Mouse (Mus musculus) splenic B cell, adult 2 months (primary cell): ENCODE measurements around the gene Fut8.
"Not testable (repeated sequence)": the region's sequence is repeated elsewhere in the genome, so short reads cannot be mapped to it uniquely, and the experiment has no call there.

Experiments used
- DNase-seq: peaks from one replicate; pipeline ENCODE4 v3.0.0-alpha.2; 2011; ENCODE audit warnings: low read depth, low spot score
- H3K27me3 ChIP-seq: 2 replicates; pipeline ENCODE4 v1.6.1; 2012; ENCODE audit warnings: mild to moderate bottlenecking, low read length, moderate library complexity, mixed read lengths; ENCODE audit not compliant: control insufficient read depth, poor library complexity, insufficient read depth, severe bottlenecking
- H3K36me3 ChIP-seq: 2 replicates; pipeline ENCODE4 v1.6.1; 2012; ENCODE audit warnings: mild to moderate bottlenecking, low read length, moderate library complexity, mixed read lengths; ENCODE audit not compliant: control insufficient read depth, poor library complexity, insufficient read depth, severe bottlenecking

Fut8 gene

GRCm38 (mm10) chr12:77240372-77240771, 2.4 kb downstream of the Fut8 start:
- DNase-seq: peak; percentile 18
- Histone ChIP-seq H3K27me3 (no peaks in the 10 kb centered on the region), H3K36me3 (no peaks in the 10 kb centered on the region)

GRCm38 (mm10) chr12:77240839-77241238, 2.9 kb downstream of the Fut8 start:
- peak; percentile 79 for DNase-seq
- no peaks in the 10 kb centered on the region for H3K27me3 ChIP-seq
- H3K36me3 ChIP-seq: no peaks in the 10 kb centered on the region

- no peaks in the 10 kb centered on the region for H3K27me3 ChIP-seq
- no peaks in the 10 kb centered on the region for H3K36me3 ChIP-seq
- peak; percentile 56 for DNase-seq
These were observed 24.7 kb downstream of the Fut8 start for GRCm38 (mm10) chr12:77262650-77263049.

- no peak for DNase-seq
- Histone ChIP-seq H3K27me3 (no peaks in the 10 kb centered on the region), H3K36me3 (no peaks in the 10 kb centered on the region)
These were observed 25.9 kb downstream of the Fut8 start for GRCm38 (mm10) chr12:77263816-77264215.

GRCm38 (mm10) chr12:77270694-77271093, 32.8 kb downstream of the Fut8 start:
- no peaks in the 10 kb centered on the region for H3K36me3 ChIP-seq
- H3K27me3 ChIP-seq: no peaks in the 10 kb centered on the region
- peak; percentile 53 for DNase-seq

GRCm38 (mm10) chr12:77288507-77288906, 50.6 kb downstream of the Fut8 start:
- Histone ChIP-seq H3K27me3 (no peaks in the 10 kb centered on the region), H3K36me3 (no peaks in the 10 kb centered on the region)
- peak; percentile 14 for DNase-seq

GRCm38 (mm10) chr12:77291017-77291416, 53.1 kb downstream of the Fut8 start:
- Histone ChIP-seq H3K36me3 (no peaks in the 10 kb centered on the region), H3K27me3 (no peaks in the 10 kb centered on the region)
- no peak for DNase-seq

GRCm38 (mm10) chr12:77291864-77292263, 53.9 kb downstream of the Fut8 start:
- not testable (repeated sequence) for DNase-seq, H3K27me3 ChIP-seq, H3K36me3 ChIP-seq

- Histone ChIP-seq H3K36me3 (no peaks in the 10 kb centered on the region), H3K27me3 (no peaks in the 10 kb centered on the region)
- no peak for DNase-seq
These were observed 54.7 kb downstream of the Fut8 start for GRCm38 (mm10) chr12:77292375-77293258.

GRCm38 (mm10) chr12:77296119-77296518, 58.2 kb downstream of the Fut8 start:
- DNase-seq: no peak
- Histone ChIP-seq H3K27me3 (no peaks in the 10 kb centered on the region), H3K36me3 (no peaks in the 10 kb centered on the region)

- H3K36me3 ChIP-seq: no peaks in the 10 kb centered on the region
- H3K27me3 ChIP-seq: no peaks in the 10 kb centered on the region
- no peak for DNase-seq
These were observed 59.2 kb downstream of the Fut8 start for GRCm38 (mm10) chr12:77297114-77297513.

GRCm38 (mm10) chr12:77297858-77298257, 59.9 kb downstream of the Fut8 start:
- DNase-seq: peak; percentile 18
- Histone ChIP-seq H3K36me3 (no peaks in the 10 kb centered on the region), H3K27me3 (no peaks in the 10 kb centered on the region)

- DNase-seq: no peak
These were observed 64.1 kb downstream of the Fut8 start for GRCm38 (mm10) chr12:77302011-77302410.

GRCm38 (mm10) chr12:77303367-77303766, 65.4 kb downstream of the Fut8 start:
- no peak for DNase-seq
- Histone ChIP-seq H3K27me3 (no peaks in the 10 kb centered on the region), H3K36me3 (no peaks in the 10 kb centered on the region)

More at GRCm38 (mm10) chr12:77302011-77302410, 64.1 kb downstream of the Fut8 start:
- Histone ChIP-seq H3K36me3 (no peaks in the 10 kb centered on the region), H3K27me3 (no peaks in the 10 kb centered on the region)

- no peaks in the 10 kb centered on the region for H3K36me3 ChIP-seq
- H3K27me3 ChIP-seq: no peaks in the 10 kb centered on the region
- no peak for DNase-seq
These were observed 67.6 kb downstream of the Fut8 start for GRCm38 (mm10) chr12:77305502-77305901.
